Mouse (Mus musculus): Measurements from ENCODE around the gene Fam98b.

Gene Fam98b

GRCm38 (mm10) chr2:117303391-117304350, 54.1 kb downstream of the Fam98b start:
- DNase-seq (ENCODE audit: low spot score), result no peak

DNA sequence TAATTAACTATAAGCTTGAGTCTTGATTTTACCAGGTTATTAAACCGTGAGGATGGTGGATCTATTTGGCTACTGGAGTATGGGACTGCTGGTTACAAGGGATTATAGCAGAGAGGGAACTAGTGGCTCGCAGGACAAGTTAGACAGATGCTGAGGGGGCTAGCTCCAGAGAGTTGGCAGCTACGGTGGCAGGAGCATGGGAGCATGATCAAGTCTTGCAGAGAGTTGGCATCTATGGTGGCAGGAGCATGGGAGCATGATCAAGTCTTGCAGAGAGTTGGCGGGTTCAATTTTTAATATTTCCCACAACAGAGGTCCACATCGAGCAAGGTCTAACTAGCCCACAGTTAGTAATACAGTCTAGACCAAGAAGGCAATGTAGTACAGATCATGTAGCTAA, 55.4 kb downstream of the Fam98b start:
- no peak for DNase-seq (ENCODE audit: low spot score)

DNA sequence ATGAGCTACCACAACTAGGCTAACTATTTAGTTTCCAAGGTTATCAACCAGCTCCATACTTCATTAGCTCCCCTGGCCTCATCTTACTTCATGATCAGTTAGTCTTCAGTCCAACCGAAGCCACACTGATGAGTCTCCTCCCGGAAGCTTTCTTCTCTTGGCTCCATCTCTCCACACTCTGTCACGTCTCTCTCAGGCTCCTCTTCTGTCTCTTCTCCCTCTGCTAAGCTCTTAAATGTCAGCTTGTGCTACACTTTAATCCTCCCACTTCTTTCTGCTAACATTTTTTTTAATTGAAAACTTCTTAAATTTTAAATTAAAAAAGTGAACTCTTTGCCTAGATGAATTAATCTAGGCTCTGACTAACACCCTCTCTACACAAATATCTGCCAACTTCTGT, 58.4 kb downstream of the Fam98b start:
- DNase-seq (ENCODE audit: low spot score), result no peak

DNA sequence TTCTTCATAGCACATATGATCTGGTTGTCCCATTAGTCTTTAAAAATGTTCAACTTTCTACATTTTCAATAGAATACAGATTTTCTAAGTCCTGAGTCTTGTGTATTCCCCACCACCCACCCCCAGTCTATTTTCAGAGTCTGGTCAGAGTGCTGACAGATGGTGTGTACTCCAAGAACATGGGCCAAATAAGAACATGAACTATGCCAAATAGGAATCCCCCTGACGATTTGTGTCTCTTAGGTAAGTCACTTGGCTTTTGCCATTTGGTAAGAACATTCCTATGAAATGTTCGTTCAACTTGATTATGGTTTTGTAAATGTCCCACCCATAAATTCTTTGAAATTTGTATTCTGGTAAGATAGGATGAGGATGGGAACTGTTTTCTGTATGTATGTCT, 59.5 kb downstream of the Fam98b start:
- no peak for DNase-seq (ENCODE audit: low spot score)

DNA sequence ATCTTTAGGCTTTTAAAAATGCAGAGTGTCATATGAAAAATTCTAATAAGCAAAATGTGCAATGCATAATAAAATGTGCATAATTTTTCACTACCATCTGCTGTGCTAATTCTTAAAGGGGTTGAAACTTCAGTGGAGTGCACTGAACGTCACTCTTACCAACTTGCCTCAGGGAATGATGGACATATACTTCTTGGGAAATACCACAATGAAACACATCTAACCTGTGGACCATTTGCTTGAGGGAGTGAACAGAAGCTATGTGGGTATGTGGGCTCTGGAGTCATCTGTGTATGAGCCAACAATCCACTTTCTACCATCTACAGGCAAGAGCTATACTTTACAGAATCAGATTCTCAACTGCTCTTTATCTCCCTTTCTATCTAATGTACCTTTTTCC, 61.8 kb downstream of the Fam98b start:
- DNase-seq (ENCODE audit: low spot score), result no peak

DNA sequence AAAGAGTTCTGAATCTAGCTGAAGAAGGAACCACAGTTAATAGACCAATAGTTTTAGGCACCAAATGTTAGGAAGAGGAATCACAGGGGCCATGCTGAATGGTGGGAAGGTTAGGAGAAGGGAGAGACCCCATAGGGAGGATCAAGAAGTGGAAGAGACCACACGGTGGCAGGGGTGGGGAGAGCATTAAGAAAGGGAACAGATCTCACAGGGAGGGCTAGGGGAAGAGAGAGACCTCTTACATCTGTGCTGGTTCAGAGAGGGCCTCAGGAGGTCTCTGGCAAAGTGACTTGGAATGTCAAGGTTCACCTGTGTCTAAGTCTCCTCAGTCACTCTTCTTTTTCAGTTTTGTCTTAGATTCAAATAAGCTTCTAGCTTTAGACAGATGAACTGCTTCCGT, 62.5 kb downstream of the Fam98b start:
- DNase-seq (ENCODE audit: low spot score), result no peak

DNA sequence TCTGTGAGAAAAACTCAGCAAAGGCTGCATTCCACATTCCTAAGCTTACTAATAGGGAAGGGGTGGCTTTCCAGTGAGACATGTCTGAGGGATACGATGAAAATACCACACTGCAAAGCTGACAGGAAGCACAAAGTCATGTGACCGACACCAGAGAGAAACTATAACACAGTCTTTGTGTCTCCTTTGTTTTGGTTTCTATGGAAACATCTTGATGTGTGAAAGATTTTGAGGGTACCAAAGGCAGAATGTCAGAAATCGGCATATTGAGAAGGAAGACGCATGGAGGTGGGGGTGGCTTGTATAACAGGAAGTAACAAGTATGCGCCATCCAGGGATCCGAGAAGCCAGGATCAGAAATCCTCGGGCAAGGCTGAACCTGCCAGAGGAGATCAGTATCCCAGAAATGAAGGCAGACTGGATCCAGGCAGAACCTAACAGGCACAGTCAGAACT, 62.9 kb downstream of the Fam98b start:
- no peak for DNase-seq (ENCODE audit: low spot score)

DNA sequence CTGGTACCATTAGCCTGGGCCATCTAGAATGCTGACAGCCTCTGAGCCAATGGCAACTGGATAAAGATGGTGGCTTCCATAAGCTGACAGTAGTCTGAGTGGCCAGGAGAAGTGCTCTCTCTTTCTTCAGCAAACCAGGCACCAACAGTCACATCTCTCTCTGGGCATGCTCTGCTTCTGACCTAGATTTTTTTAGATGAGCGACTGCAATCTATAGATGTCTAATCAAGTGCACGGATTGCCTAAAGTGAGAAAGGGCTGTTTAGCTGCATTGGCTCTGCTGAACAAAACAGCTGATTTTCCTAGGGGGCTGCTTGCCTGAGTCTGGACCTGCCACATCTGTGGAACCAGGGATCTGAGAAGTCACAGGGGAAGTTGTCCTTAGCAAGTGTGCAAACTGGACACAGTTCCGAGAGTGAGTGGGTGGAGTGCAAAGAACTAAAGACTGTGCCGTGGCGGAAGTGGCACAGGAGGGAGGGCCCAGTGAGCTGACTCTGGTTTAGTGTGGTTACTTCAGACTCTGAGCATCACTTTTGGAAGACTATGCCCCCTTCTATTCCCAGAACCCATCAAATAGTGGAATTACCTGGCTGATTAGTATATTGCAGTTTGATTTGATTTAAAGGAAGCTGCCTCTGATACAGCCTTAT, 64.2 kb downstream of the Fam98b start:
- no peak for DNase-seq (ENCODE audit: low spot score)

- DNase-seq (ENCODE audit: low spot score), result no peak
These were observed 69.5 kb downstream of the Fam98b start for GRCm38 (mm10) chr2:117318991-117319390.

Data from urinary bladder, postnatal 10 days (tissue).